ENCODE assay signal across 8 mouse cellular contexts in the genomic region with DNA sequence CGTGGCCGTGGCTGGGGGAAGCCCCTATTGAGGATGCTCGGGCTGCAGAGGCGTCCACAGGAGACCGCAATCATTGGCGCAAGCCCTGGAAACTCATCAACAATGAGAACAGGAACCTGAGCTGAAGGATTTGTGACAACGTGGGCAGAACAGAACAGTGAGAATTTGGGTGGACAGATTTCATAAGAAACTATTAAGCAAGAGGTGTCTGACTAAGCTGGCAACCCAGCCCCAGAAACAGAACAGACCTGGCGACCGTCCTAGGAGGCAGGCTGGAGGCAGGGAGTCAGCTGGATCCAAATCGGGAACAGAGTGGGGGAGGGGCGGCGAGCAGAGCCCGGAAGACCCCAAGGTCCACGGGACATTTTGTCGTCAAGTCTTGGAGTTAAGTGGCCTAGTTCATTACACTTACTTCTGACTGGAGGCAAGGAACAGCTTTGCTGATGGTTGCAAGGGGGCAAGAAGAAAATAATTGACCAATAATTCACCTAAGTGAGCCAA. TPM values are rescaled to one million over a fixed set of nuclear protein-coding genes. Genes with fewer than 3 reads are reported as not detected.
DNase-seq lines count a peak whose midpoint lies in the region; ATAC-seq lines count a peak whose summit lies in the region.

No protein-coding gene starts in this region.

- WGBS in hindbrain, embryonic 14.5 days = 2% methylated on average over 15 of the region's 15 CpGs
- WGBS in limb, embryonic 12.5 days = 3% methylated on average over 15 of the region's 15 CpGs
- 2% methylated on average over 15 of the region's 15 CpGs for WGBS in midbrain, embryonic 12.5 days

- H3K36me3 ChIP-seq in hindbrain, embryonic 14.5 days (replicated peaks; ENCODE audit: control insufficient read depth, insufficient read depth) = no peaks in the 10 kb centered on the region
- H3K36me3 ChIP-seq in limb, embryonic 12.5 days = no peaks in the 10 kb centered on the region
- no peaks in the 10 kb centered on the region for H3K36me3 ChIP-seq in midbrain, embryonic 12.5 days

- H3K9me3 ChIP-seq in hindbrain, embryonic 14.5 days (ENCODE audit: control insufficient read depth, low read length) = no peaks in the 10 kb centered on the region
- H3K9me3 ChIP-seq in limb, embryonic 12.5 days = no peaks in the 10 kb centered on the region
- no peaks in the 10 kb centered on the region for H3K9me3 ChIP-seq in midbrain, embryonic 12.5 days

- H3K4me3 ChIP-seq in brown adipose tissue, adult 24 weeks (ENCODE audit: insufficient read depth, low read depth, low read length) = peak overlapping the region; percentile 29
- peak overlapping the region; percentile 11; the same call in 1 of the 2 replicates for H3K4me3 ChIP-seq in hindbrain, embryonic 14.5 days (replicated peaks; ENCODE audit: low read length)
- peak overlapping the region; percentile 20 for H3K4me3 ChIP-seq in limb, embryonic 12.5 days (replicated peaks)
- peak overlapping the region; percentile 25 for H3K4me3 ChIP-seq in midbrain, embryonic 12.5 days

- no peak overlapping the region for H3K27ac ChIP-seq in brown adipose tissue, adult 24 weeks (replicated peaks; ENCODE audit: low read depth, low read length)
- no peak overlapping the region for H3K27ac ChIP-seq in hindbrain, embryonic 14.5 days
- no peak overlapping the region for H3K27ac ChIP-seq in limb, embryonic 12.5 days
- no peak overlapping the region for H3K27ac ChIP-seq in midbrain, embryonic 12.5 days (replicated peaks)

- ATAC-seq in cerebellum, adult (ENCODE audit: insufficient number of reproducible peaks, low FRiP score, low TSS enrichment) = no peak
- no peak for ATAC-seq in hindbrain, embryonic 14.5 days (ENCODE audit: low FRiP score)
- ATAC-seq in limb, embryonic 12.5 days (ENCODE audit: insufficient number of reproducible peaks, insufficient read depth, low FRiP score, low TSS enrichment, low read depth) = no peak
- ATAC-seq in midbrain, embryonic 12.5 days (ENCODE audit: low FRiP score, low read depth) = no peak

- no peak overlapping the region for H3K9ac ChIP-seq in hindbrain, embryonic 14.5 days
- no peak overlapping the region for H3K9ac ChIP-seq in limb, embryonic 12.5 days (replicated peaks)
- H3K9ac ChIP-seq in midbrain, embryonic 12.5 days (replicated peaks) = no peak overlapping the region; the same call in 1 of the 2 replicates

- peaks cover 54% of the 10 kb centered on the region for H3K27me3 ChIP-seq in hindbrain, embryonic 14.5 days (ENCODE audit: control insufficient read depth, insufficient read depth, low read length)
- peaks cover 75% of the 10 kb centered on the region for H3K27me3 ChIP-seq in limb, embryonic 12.5 days
- peaks cover 53% of the 10 kb centered on the region for H3K27me3 ChIP-seq in midbrain, embryonic 12.5 days

- peak; percentile 90 to 92 for DNase-seq in cerebellum, postnatal 10 days
- peak; percentile 39 for DNase-seq in gastrocnemius, postnatal 10 days
- DNase-seq in hindbrain, embryonic 14.5 days (ENCODE audit: low spot score) = peak; percentile 56
- no peak for DNase-seq in natural killer cell, adult 2 months (ENCODE audit: low spot score in 2 of 2)

- H3K4me1 ChIP-seq in brown adipose tissue, adult 24 weeks (ENCODE audit: control insufficient read depth, insufficient read depth, insufficient read length, low read length) = peaks cover 7% of the 10 kb centered on the region; the same call in 1 of the 2 replicates
- H3K4me1 ChIP-seq in hindbrain, embryonic 14.5 days (replicated peaks; ENCODE audit: control insufficient read depth, insufficient read depth, low read length) = peaks cover 20% of the 10 kb centered on the region; the same call in 1 of the 2 replicates
- peaks cover 25% of the 10 kb centered on the region for H3K4me1 ChIP-seq in limb, embryonic 12.5 days (replicated peaks)
- H3K4me1 ChIP-seq in midbrain, embryonic 12.5 days = peaks cover 19% of the 10 kb centered on the region

- H3K4me2 ChIP-seq in hindbrain, embryonic 14.5 days (replicated peaks) = peak overlapping the region; percentile 39
- H3K4me2 ChIP-seq in limb, embryonic 12.5 days = peak overlapping the region; percentile 54
- H3K4me2 ChIP-seq in midbrain, embryonic 12.5 days (replicated peaks) = peak overlapping the region; percentile 51

RNA-seq across cellular contexts. Expression of a gene that starts 22.3 kb away (rescaled TPM):
- 15.6 and 24.1 TPM in 2 replicates for polyA plus RNA-seq in brown adipose tissue, adult 24 weeks (2012; ENCODE audit: insufficient read depth, insufficient read length, missing spikeins)
- total RNA-seq in gastrocnemius, postnatal 10 days (2021) = 10 to 100 TPM; 14.7 to 17.8 TPM
- polyA plus RNA-seq in hindbrain, embryonic 14.5 days (2014; fragmentation: Nextera tagmentation; extraction: Ambion mirVana) = 13.2 and 13.8 TPM in 2 replicates
- 11.2 and 12.6 TPM in 2 replicates for polyA plus RNA-seq in limb, embryonic 12.5 days (2016; fragmentation: Nextera tagmentation; extraction: Ambion mirVana)
- polyA plus RNA-seq in midbrain, embryonic 12.5 days (2016; fragmentation: Nextera tagmentation; extraction: Ambion mirVana) = 11.9 and 12.6 TPM in 2 replicates

Comparison
In these comparisons a context has a peak if more than half of its experiments do, and no peak if none do; other contexts are left out.
1. DNase-seq: peak in cerebellum, postnatal 10 days (2 of 2), gastrocnemius, postnatal 10 days (single experiment) and hindbrain, embryonic 14.5 days (single experiment); none in natural killer cell, adult 2 months (0 of 2).
2. Peak in every context shown above with its lines, with median percentiles within 50 percentile points of each other: H3K4me3 ChIP-seq and H3K4me2 ChIP-seq.